Mouse (Mus musculus) T-helper 1 cell (primary cell): ENCODE measurements around the gene Mpp4.

Experiments used
- in situ Hi-C: fragments of 300-600 bp; cut with MboI, MseI; formaldehyde crosslinking; loops from one replicate; pipeline ENCODE4 v1.15.1; 2025; ENCODE audit warnings: high pct_unique_total_duplicates

Gene Mpp4

GRCm38 (mm10) chr1:59163030-59163461, at the start of gene Mpp4:
Mpp4 (minus strand) TSS chr1:59163389.
- in situ Hi-C loops: no loop called here

DNA sequence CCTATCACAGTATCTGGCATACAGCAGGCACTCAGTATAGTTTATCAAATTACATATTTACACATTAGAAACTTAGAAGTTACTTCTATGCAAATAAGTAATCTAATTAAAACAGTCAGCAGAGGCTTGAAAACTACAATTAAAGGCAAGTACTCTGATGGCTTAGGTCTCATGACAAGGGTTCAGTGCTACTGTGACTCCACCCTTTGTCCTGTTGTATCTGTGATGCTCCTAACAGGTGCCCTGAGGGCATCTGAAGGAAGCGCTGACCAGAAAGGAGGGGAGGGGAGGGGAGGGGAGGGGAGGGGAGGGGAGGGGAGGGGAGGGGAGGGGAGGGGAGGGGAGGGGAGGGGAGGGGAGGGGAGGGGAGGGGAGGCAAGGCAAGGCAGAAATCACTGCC, 49.8 kb upstream of the Mpp4 start:
- in situ Hi-C loops: no loop called here

- in situ Hi-C loops: no loop called here
Observed at GRCm38 (mm10) chr1:59212076-59212779, 49.0 kb upstream of the Mpp4 start.

DNA sequence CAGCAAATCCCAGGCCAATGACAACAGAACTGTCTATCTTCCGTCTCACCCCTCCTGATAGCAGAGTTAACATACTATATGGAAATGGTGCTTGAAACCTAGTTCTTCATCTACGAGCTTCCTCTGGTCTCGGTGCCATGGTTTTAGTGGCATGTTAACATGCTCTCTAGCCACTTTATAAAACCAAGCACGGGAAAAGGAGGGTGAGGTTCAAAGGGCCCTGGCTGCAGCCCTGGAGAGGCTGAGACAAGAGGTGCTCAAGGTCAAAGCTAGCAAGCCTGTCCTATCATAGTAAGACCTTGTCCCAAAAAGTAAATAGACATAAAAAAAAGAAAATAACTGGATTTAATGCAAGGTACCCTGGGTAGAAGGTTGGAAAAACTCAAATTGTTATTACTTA, 48.5 kb upstream of the Mpp4 start:
- in situ Hi-C loops: no loop called here

DNA sequence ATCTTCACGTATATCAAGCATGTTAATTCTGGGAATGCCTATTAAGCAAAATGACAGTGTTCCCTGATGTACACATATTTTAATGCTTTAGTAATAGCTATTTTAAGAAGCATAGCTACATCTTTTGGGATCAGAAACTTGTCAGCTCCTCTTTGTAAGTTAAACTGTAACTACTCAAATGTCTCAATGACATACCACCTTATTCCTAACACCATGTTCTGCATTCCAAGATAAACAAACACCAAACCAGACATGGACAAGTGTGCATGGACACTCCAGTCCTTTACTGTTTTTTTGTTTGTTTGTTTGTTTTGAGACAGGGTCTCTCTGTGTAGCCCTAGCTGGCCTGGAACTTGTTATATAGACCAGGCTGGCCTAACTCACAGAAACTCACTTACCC, 45.1 kb upstream of the Mpp4 start:
- in situ Hi-C loops: no loop called here

DNA sequence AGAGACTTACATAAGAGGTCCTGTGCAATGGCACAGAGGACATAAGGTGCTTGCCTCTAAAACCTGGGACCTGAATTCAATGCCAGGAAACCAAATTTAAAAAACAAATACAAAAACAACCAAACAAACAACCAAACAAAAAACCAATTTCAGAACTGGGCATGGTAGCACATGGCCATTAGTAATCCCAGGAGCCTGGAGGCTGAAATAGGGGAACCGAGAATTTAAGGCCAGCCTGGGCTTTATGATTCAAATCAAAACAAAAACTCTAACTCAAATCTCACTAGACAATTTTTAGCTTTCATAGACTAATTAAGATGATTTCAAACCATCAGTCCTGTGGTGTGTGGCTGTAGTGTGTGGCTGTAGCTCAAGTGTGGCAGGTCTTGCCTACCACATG, 41.3 kb upstream of the Mpp4 start:
- in situ Hi-C loops: no loop called here

GRCm38 (mm10) chr1:59202367-59202766, 39.2 kb upstream of the Mpp4 start:
- in situ Hi-C loops: no loop called here

DNA sequence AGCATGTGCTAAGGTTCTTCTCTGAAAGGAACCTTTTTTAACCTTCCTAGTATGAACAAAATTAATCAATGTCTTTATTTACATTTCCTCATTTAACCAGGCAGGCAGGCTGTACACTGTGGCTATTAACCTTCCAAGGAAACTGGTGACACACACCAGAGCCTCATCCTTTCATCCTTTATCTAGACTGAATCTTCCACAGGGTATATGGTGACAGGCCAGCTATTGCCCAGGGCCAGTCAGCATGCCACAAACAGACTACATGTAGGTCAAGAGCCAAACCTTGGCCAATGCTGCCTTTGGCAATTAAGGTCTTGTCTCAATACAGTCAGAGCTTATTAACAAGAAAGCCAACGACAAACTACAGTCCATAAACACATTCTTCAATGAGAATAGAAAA, 38.4 kb upstream of the Mpp4 start:
- in situ Hi-C loops: no loop called here

DNA sequence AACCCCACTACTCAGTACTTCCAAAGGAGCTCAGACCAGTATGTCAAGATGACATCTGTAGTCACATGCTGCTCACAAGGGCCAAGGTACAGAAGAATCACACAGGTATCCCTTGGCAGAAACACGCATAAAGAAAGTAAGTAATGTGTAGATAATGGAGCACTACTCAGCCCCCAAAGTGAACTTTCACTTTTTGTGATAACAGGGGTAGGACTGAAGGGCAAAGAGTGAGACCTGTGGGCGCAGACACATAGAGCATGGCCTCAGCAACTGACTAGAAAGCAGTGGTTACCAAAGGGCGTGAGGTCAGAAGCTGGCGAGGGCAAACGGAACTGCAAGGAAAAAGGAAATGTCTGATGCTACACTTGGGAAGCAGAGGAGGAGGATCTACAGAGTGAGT, 37.8 kb upstream of the Mpp4 start:
- in situ Hi-C loops: no loop called here

GRCm38 (mm10) chr1:59194979-59195378, 31.8 kb upstream of the Mpp4 start:
- in situ Hi-C loops: no loop called here

DNA sequence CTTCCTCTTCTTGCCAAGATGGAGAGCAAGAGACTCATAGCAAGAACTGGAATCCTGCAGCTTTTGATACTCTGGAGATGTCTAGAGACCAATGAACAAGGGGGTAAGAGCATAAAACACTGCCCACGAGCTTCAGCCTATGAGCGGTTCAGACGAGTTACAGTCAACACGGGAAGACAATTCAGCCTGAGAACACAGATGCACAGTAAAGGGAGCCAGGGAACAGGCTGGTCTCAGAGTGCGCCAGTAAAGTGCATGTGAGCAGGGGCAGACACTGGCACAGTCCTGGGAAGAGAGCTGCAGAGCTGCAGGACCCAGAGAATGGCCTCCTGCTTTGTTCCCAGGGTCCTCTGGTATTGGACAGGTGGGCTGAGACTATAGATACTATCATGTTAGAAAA, 24.6 kb upstream of the Mpp4 start:
- in situ Hi-C loops: no loop called here

GRCm38 (mm10) chr1:59186317-59186716, 23.1 kb upstream of the Mpp4 start:
- in situ Hi-C loops: no loop called here

DNA sequence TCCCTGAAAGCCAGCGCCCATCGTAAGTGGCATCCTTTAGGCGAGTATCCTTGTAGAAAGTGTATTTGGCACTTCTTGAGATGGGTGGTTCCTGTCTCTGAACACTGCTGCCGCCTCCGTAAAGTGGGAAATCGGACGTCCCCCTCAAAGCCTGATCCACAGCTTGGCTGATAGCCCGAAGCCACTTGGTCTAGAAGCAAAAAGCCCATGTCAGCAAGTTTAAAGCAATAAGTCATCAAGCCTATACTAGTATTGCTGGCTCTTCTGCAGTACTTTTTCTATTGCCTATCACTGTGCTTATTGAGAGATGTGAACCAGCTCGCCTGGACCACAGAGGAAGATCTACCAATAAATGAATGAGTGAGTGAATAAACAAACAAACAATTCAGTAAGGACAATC, 22.2 kb upstream of the Mpp4 start:
- in situ Hi-C loops: no loop called here

DNA sequence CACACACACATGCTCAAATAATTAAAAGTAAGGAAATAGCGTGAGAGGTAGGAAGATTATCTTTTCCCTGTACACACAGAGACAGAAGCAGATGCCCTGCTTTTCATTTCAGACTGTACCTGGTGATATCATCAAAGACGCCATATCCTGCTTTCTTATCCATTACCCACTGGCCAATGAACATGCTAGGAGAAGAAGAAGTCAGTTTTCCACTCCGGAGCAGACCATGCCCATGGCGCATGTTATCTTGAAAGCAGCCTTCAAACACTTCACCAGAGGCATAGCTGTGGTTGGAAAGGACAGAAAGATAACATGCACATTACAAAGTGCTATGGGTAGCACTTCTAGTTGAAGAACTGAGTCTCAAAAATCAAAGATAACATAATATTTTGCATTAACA, 19.9 kb upstream of the Mpp4 start:
- in situ Hi-C loops: no loop called here

- in situ Hi-C loops: no loop called here
Observed at GRCm38 (mm10) chr1:59182373-59182772, 19.2 kb upstream of the Mpp4 start.

DNA sequence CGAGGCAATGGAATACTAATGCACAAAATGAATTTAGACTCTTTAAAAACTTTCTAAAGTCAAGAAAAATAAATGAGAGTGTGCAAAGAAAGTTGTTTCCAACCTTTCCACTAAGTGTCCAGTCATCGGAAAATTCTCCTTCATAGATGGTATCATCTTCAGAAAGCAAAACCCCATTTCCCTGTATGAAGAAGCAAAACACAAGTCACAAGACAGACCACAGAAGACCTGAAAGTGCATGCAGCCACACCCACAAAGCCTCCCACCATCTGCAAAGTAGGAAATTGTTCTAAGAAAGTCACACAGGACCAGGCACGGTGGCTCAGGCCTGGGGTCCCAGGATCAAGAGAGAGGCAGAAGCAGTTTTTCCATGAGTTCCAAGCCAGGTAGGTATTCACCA, 16.8 kb upstream of the Mpp4 start:
- in situ Hi-C loops: no loop called here

GRCm38 (mm10) chr1:59178401-59178800, 15.2 kb upstream of the Mpp4 start:
- in situ Hi-C loops: no loop called here

DNA sequence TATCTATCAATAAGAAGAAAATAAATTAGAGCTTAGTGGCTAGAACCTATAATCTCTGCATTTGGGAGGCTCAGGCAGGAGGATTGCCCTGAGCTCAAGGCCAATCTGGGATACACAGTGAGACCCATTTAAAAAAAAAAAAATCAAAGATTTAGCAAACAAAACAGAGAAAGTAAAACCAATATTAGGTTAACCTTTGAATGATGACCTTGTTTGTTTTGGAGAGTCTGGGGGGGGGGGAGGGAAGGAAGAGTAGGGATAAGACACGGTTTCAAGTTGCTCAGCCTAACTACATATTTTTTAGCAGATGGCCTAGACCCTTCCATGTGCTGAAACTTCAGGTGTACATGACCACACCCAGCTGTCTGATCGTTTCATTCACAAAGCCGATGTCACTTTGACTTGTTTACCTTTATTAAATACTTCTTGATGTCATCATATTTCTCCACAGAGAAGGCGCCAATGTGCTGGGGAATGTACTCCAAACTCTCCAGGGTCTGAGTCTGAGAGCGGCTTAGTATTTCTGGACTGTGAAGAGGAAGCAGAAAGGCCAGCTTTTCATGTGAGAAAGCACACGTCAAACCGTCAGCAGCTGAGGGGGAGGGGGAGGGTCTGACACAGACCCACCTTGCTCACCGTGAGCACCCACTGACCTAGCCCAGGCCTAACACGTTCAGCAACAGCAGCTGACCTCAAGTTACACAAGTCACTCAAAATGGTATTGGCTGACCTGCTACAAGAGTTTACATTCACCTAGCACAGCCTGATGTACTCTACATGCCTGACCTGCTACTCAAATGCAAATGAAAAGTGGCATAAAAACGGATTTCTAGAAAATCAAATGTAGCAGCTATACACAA, 11.6 kb upstream of the Mpp4 start:
- in situ Hi-C loops: no loop called here

DNA sequence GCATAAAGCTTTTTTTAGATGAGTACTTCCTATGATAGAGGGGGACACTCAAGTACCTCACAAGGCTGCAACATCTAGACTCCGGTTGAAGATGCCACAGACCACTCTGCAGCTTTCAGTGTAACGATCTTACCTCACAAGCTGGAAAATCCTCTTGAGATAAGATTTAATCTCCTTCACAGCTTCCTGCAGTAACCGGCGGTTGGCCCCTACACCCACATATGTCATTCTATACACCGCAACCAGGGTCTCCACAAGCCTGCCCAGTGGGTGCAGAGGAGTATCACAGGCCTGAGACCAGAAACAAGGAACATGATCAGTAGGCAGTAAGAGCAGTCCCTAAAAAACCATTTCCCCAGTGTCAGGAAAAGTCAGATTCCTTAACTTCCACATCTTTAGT, 9.8 kb upstream of the Mpp4 start:
- in situ Hi-C loops: no loop called here

- in situ Hi-C loops: no loop called here
Observed at GRCm38 (mm10) chr1:59171875-59172274, 8.7 kb upstream of the Mpp4 start.

GRCm38 (mm10) chr1:59170290-59170689, 7.1 kb upstream of the Mpp4 start:
- in situ Hi-C loops: no loop called here

GRCm38 (mm10) chr1:59169586-59169985, 6.4 kb upstream of the Mpp4 start:
- in situ Hi-C loops: loop anchor here (5.0 kb wide), 1 partner anchor 68 kb away; the partner anchor contains the start of gene Als2

GRCm38 (mm10) chr1:59168556-59168955, 5.4 kb upstream of the Mpp4 start:
- in situ Hi-C loops: loop anchor here (5.0 kb wide), 1 partner anchor 69 kb away; the partner anchor contains the start of gene Als2
